Mouse (Mus musculus) G1E (cell line): ENCODE results near the gene Brat1.

ENCODE experiments used
- CTCF ChIP-seq: IDR thresholded peaks from 2 replicates; pipeline ENCODE4 v1.5.1; 2012; ENCODE audit warnings: low read depth, low read length, inconsistent platforms, mixed read lengths
- GATA1 ChIP-seq: IDR thresholded peaks from 2 replicates; pipeline ENCODE4 v1.6.1; 2012; ENCODE audit warnings: borderline replicate concordance, low read length, inconsistent platforms, mixed read lengths
- GATA2 ChIP-seq: IDR thresholded peaks from 2 replicates; pipeline ENCODE4 v1.6.1; 2012; ENCODE audit warnings: low read depth, low read length, inconsistent platforms, borderline replicate concordance
- POLR2AphosphoS5 ChIP-seq: IDR thresholded peaks from 2 replicates; pipeline ENCODE4 v1.6.1; 2012; ENCODE audit warnings: low read depth, low read length, inconsistent platforms; ENCODE audit not compliant: insufficient replicate concordance
- TAL1 ChIP-seq: conservative IDR thresholded peaks from 2 replicates; pipeline ENCODE4 v1.6.1; 2012; ENCODE audit warnings: low read depth, low read length, inconsistent platforms, mixed read lengths

- TF ChIP-seq CTCF (no peak), GATA1 (no peak), GATA2 (no peak), POLR2AphosphoS5 (no peak), TAL1 (no peak)
Measured at GRCm38 (mm10) chr5:140739813-140740212, 35.0 kb downstream of the Brat1 start.
